Mouse (Mus musculus): ENCODE results near the gene Hist1h4f.
"Not testable (repeated sequence)": the region's sequence is repeated elsewhere in the genome, so short reads cannot be mapped to it uniquely, and the experiment has no call there.

The Hist1h4f gene

DNA sequence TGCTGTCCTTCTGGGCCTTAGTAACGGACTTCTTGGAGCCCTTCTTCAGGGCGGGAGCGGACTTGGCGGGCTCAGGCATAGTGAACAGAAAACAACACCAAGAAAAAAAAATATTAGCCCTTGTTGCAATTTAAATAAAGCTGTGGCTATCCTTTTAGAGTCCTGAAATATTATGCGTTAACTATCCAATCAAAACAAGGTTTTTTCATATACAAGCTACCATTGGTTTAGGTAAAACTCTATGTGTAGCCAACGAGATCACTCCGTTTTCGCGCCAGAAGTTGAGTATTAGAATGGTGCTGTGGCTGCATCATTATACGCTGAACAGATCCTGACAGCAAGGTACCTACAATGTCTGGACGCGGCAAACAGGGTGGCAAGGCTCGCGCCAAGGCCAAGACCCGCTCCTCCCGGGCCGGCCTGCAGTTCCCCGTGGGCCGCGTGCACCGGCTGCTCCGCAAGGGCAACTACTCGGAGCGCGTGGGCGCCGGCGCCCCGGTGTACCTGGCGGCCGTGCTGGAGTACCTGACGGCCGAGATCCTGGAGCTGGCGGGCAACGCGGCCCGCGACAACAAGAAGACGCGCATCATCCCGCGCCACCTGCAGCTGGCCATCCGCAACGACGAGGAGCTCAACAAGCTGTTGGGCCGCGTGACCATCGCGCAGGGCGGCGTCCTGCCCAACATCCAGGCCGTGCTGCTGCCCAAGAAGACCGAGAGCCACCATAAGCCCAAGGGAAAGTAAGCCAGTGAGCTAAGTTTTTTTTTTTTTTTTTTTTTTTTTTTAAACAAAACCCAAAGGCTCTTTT lies 17.7 kb downstream of the Hist1h4f start, which contains the start of gene Hist1h2af:
Gene Hist1h2af (plus strand): TSS at position 347 of the 808 bp plus-strand sequence.
- DNase-seq (ENCODE audit: low read depth, low spot score), result not testable (repeated sequence)

DNA sequence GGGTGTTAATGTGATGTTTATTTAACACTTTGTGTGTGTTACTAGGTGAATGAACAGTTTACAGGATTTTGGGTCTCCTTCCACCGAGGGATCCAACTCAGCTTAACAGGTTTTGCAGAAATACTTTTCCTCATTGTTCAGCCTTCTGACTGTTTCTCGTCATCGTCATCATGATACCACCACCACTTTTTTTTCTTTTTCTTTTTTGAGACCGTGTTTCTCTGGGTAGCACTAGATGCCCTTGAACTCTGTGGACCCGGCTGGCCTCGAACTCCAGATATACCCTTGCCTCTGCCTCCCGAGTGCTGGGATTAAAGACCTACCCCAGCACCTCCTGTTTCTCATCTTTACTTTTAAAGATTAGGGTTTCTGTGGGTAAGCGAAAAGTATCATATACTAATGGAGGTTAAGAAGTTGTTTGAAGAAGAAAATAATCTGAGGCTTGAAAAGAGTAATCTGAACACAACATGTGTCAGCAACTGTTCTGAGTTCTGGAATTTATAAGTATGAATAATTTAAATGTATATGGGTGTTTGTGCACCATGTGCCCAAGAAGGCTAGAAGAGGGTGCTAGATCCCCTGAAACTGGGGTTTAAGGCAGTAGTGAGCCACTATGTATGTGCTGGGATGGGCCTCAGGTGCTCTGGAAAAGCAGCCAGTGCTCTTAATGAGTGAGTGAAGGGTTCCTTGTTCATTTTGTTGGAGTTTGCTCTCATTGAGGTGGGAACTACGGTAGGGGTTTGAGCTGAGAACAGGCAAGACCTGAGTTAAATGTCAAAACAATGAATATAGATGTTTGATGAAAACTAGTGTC lies 19.0 kb downstream of the Hist1h4f start:
- no peak for DNase-seq (ENCODE audit: low read depth, low spot score)

DNA sequence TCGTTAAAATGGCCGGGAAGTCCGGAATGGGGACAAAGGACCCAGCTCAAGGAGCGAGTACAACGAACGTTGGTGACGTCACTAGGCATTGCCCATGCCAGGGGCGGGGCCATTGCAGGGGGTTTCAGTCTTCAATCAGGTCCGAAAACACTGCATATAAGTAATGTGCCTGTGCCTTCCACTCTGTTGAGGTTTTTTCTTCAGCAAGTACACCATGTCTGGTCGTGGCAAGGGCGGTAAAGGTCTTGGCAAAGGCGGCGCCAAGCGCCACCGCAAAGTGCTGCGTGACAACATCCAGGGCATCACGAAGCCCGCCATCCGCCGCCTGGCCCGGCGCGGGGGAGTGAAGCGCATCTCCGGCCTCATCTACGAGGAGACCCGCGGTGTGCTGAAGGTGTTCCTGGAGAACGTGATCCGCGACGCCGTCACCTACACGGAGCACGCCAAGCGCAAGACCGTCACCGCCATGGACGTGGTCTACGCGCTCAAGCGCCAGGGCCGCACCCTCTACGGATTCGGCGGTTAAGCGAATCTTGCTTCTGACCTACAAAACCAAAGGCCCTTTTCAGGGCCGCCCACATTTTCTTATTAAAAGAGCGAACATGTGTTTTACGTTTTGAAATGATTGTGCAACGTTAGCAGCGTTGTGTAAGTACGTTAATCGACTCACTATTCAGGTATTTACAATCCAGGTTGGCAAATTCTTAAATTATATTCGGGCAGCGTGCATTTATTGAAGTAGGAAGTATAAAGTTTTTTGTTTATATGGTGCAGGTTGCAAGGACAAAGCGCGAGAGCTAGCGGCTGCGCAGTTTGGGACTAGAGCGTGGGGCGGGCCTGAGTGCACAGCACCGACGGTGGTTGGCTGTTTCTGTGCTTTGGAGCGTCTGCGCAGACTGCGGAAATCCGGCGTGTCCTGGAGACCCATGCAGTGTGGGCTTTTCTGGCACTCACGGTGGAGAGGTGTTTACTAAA lies 20.3 kb downstream of the Hist1h4f start, which contains the start of gene Hist1h4h:
Gene Hist1h4h (plus strand): TSS at position 150 of the 975 bp plus-strand sequence.
- peak; percentile 95 for DNase-seq (ENCODE audit: low read depth, low spot score)

DNA sequence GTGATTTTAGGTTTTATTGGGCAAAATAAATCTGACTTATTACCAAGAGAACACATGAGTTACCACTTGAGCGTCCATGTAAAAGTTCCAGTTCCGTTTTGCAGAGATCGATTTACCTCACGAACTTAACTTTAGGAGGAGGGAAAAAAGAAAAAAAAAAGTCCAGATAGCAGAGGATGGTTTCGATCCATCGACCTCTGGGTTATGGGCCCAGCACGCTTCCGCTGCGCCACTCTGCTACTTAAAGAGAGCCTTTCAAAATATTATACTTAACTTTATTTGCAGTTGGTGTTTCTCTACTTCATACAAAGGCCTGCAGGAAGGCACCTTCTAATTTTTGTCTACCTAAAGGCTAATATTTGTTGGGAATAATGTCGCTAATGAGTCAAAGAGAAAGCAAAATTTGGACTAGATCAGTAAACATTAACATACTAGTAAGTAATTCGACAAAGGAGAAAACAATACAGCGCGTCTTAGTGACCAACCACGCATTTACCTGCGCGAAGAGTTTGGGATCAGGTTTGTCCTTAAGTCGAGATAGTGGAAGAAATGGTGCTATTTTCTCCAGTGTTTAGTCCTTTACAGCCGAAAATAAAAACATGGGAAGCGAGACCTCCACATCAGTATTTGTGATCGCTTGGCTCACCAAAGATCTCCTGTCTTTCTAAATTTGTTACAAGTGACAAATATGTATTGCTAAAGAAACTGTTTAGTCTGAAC lies 21.1 kb downstream of the Hist1h4f start:
- no peak for DNase-seq (ENCODE audit: low read depth, low spot score)

DNA sequence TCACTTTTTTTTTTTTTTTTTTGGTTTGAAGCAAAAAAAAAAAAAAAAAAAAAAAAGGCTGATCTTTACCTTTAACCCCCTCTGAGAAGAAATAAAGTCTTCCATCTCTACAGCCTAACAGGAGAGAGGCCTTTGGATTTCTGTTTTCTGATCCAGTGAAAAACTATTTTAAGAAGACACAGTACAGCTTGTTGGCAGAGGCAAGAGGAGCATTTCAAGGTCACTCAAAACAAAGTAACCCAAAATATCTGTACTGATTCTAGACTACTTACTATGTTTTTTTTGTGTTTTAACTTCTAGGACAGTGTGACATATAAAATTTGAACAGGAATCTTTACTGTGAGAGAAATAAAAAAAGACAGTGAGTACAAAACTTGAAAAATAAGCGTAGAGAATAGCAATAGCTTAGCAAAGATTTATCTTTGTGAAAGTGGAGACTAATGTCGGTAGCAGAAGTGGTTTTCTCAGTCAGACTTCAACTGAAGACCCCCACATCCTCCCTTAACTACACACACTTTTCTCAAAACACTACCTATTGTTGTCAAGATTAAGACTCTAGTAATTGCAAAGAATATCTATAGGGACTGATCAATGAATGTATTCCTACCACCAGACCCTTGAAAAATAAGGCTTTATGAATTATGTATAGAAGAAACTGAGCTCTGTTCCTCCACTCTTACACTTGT lies 21.8 kb downstream of the Hist1h4f start:
- no peak for DNase-seq (ENCODE audit: low read depth, low spot score)

DNA sequence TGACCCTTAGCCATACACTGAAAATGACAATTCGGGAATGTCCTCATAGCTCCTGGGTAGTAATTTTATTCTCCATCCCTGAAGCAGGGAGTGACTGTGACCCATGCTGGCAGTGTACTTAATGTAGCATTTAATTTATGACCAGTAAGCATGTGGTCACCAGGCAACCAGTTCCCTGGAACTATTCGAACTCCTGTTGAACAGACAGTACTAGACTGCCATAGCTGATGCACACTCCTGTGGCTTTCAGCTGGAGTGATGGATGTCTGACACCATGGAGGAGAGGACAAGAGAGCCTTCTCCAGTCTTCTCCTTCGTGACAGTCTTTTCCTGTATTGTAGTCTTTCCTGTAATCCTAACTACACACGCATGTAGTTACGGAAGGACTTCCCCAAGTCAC lies 22.4 kb downstream of the Hist1h4f start:
- no peak for DNase-seq (ENCODE audit: low read depth, low spot score)

DNA sequence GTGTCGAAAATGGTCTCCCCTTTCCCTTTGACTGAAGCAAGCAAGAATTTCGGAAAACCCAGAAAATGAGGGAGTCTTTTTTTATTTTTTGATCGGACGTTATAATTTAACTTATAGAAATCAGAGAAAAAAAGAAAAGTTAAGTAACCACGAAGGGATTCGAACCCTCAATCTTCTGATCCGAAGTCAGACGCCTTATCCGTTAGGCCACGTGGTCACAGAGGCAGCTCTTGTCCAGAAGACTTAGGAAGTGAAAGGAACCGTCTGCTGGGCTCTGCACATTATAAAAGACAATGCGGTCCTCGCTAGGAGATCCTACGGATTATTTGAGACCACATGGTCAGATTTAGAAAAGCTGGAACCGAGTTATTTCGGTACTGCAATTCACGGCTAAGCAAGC lies 25.1 kb downstream of the Hist1h4f start:
- DNase-seq (ENCODE audit: low read depth, low spot score), result no peak

DNA sequence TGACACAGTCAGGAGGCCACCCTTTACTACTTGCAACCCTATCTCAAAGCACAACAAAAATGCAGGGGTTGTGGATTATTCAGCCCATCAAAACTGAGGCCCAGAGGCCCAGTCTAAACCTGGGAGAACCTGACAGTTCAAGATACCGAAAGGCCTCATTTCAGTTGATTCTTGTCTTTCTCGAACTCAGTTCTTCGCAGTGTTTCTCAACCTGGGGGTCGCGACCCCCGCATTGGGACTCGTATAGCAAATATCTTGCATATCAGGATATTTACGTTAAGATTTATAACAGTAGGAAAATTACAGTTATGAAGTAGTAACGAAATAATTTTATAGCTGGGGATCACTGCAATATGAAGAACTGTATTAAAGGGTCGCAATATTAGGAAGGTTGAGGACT lies 25.5 kb downstream of the Hist1h4f start:
- DNase-seq (ENCODE audit: low read depth, low spot score), result no peak

DNA sequence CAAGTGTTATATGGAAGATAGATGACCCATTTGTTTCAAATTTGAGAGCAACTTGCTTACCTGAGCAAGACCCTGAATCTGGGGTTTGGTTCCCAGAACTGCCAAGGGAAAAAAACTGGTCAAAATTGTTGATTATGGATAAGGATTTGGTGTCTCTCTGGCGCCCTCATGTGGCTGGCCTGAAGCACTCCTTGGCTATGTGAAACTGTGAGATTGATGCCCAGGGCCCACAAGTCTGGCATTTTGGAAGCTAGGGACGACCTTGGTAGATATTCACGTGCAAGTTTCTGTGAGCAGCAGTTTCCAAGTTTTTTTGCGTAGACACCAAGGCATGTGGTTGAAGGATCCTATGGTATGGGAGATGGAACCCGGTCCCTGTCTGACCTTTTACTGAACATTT lies 26.8 kb downstream of the Hist1h4f start:
- no peak for DNase-seq (ENCODE audit: low read depth, low spot score)

DNA sequence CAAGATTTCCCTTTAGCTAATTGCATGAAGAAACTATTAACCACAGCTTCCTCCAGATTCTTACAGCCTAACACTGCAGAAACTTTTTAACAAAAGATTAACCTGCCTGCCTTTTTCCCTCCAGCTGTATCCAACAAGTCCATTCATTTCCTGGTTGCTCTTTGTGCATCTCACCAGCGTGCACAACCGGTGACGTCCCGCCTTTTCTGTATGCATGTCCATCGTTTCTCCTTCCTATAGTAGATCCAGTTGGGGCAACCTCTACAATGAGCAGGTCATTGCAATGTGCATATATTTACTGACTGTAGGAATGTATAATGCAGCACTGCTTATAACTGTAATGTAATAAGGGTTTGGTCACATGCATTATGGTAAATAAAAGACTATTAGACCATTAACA lies 27.5 kb downstream of the Hist1h4f start:
- DNase-seq (ENCODE audit: low read depth, low spot score), result no peak

DNA sequence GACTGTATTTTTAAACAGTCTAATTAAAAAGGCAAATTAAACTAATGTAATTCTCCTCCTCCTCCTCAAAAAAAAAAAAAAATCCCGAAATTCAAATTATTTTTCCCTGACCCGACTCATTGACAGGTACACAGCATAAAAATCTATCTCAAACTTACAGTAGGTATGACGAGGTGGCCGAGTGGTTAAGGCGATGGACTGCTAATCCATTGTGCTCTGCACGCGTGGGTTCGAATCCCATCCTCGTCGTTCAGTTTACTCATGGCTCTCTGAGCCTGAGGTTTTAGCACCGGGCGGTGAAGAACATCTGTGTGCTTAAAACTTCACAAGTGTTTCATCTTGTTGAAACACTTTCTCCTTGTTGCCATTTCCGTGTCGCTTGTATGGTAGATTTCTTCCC lies 29.7 kb downstream of the Hist1h4f start:
- DNase-seq (ENCODE audit: low read depth, low spot score), result no peak

DNA sequence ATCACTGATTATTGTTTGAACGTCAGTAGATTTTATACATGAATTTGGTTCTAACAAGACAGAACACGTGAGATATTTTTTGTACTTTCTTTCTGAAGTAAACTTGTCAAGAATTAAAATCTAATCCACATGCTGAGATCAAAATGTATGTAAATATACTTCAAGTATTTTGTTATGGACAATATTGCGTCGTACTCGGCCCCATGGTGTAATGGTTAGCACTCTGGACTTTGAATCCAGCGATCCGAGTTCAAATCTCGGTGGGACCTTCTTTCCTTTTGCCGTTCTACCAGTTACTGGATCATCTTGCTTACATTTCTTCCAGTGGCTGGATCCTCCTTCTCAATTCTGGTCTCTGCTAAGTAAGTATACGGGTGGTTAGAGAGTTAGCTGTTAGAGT lies 32.0 kb downstream of the Hist1h4f start:
- DNase-seq (ENCODE audit: low read depth, low spot score), result no peak

DNA sequence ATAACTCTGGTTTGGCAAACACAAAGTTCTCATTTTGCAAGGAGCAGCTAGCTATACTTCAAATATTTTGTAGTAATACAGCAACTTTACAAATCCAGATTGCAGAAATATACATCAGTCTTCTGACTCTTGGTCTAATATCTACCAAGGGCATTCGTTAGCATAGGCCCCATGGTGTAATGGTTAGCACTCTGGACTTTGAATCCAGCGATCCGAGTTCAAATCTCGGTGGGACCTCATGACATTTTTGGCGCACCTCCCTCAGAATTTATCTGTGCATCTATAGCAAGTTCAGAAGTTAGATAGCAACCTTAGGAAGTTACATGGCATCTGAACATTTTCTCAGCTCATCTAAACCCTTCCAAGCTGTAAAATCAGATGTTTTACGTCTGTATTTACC lies 32.6 kb downstream of the Hist1h4f start:
- no peak for DNase-seq (ENCODE audit: low read depth, low spot score)

DNA sequence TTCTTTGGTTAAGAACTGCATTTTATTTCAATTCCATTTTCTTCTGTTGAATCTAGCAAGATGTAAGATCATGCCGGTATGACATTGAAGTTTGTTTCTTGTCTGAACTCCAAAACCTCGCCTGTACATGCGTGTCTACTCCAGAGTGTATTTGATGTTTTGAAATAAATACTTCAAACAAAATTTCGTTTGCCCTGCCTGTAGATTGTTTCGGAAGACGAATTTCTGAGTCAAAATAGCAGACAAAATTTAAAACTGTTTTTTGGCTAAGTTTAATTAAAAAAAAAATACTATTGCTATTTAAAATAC lies 33.2 kb downstream of the Hist1h4f start:
- DNase-seq (ENCODE audit: low read depth, low spot score), result no peak

DNA sequence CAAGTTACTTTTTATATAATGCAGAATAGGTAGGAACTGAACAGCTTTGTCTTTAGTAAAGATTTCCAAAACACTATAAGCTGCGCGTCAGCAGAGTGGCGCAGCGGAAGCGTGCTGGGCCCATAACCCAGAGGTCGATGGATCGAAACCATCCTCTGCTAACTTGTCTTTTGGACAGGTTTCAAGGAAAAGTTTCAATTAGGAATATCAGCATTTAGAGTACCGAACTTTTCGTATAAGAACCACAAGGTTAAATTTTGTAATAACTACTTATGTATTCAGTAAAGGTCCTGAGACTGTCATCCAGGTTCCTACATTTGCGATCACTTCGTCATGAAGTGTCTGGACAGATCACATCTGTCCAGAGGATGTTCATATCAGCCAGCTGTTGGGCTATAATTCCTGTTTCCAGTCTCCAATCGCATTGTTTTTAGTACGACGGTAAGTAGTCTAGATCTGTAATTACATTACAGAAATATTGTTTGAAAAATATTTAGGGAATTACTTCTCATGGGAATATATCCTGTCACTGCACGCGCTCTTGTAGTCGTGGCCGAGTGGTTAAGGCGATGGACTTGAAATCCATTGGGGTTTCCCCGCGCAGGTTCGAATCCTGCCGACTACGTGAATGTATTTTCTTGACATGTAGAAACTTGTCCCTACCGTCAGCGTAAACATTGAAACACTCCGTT lies 33.7 kb downstream of the Hist1h4f start:
- no peak for DNase-seq (ENCODE audit: low read depth, low spot score)

DNA sequence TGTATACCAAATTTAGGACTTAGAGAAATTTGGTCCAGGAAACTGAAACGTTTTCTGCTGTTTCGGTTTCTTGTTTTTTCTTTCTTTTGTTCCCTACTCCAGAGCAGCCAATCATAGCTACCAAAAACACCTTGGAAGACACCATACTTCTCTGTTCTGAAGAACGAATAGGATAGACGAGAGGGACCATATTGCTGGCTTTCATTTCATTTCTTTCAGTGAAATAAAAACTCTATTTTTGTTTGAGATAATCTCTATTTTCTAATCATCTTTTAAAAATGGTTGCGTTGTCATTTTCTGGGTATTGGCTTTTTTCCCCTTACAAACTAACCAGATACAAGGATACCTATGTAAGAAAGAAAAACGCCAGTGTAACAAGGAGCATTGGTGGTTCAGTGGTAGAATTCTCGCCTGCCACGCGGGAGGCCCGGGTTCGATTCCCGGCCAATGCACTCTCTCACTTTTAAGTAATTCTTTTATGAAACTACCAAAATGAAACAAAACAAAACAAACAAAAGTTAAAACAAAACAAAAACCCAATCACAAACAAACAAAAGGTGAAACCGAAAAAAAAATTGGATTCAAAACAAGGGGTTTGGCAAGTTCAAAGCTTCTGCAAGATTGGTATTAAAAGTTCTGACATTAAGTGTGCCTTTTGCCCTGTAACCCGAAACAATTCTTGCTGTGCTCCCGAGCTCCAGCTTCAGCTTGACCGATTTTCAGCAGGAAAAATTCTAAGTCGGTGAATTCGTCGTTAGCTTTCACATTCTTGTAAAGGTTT lies 34.4 kb downstream of the Hist1h4f start:
- DNase-seq (ENCODE audit: low read depth, low spot score), result no peak

DNA sequence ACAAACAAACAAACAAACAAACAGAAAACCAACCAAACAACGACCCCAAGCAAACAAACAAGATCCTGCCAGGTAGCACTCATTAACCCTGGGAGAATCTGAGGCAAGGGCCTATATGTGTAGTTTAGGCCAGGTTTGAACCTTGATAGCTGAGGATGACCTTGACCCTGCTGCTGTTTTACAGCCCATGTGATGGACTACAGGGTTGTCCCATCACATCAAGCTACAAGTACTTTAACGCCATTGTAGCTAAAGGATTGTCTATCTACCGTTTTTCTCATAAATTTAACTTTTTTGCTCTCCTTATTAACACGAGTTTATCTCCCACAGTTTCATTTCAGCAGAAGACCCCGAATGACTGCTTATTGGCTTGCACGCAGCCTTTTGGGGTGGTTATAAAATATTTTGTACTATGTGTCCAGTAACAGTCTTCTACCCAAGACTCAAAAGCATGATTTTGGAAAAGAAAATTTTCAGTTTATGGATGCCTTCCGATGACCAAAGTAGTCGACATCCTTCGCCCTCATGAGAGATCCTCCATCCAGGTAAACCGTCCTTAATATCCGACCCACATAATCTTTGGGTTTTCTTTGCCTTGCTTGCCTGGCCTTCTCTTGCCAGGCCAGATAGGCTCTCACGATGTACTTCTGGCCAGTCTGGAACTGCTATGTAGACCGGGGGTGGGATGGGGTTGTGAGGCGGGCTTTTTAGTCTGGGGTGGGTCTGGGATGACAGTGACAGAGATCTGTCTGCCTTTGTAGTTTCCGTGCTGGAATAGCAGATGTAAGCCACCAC lies 35.4 kb downstream of the Hist1h4f start:
- DNase-seq (ENCODE audit: low read depth, low spot score), result no peak

DNA sequence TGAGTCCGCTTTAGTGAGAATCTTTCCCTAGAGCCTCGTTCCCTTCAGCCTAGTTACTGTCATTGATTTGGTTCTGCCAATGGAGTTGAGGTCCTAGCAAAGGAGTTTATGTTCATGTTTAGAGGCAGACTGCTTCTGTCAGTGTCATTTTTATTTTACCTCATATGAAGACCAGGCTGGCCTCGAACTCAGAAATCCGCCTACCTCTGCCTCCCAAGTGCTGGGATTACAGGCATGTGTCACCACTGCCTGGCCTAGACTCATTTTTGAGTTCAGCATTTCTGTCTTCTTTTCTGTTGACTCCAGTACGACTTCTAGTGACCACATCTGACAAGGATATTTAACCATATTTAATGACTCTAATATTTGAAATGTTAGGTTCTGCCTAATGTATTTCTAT lies 36.2 kb downstream of the Hist1h4f start:
- DNase-seq (ENCODE audit: low read depth, low spot score), result no peak

Measured in brain, embryonic 18.5 days (tissue).